Mouse (Mus musculus): ENCODE measurements around the gene Slc16a7. TPM values are rescaled to one million over a fixed set of nuclear protein-coding genes. Genes with fewer than 3 reads are reported as not detected.

The Slc16a7 gene
- polyA plus RNA-seq, 1 experiment, result 0.46 TPM

DNA sequence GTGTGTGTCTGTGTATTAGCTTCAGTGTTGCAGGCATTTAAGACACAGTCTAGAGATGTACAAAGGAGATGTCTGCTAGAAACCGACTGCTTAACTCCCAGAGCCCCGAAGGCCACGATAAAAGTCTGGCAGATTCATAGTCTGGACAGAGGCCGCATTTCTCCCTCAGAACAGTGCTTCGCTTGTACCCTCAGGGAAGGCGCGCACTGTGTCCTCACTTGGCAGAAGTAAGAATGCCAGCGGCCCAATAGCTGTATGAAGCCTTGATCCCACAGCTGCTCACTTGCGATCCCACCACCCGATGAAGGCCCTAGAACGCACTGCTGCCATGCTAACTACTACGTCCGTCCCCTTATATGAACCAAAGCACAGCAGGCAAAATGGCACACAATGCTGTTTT is 16.6 kb downstream of the Slc16a7 start:
- Histone ChIP-seq H3K4me3 (ENCODE audit: low read depth, low read length) (no peak overlapping the region), H3K27me3 (ENCODE audit: control insufficient read depth, insufficient read depth, low read length) (no peaks in the 10 kb centered on the region), H3K27ac (ENCODE audit: insufficient read depth, low read depth, low read length) (no peak overlapping the region), H3K36me3 (ENCODE audit: control insufficient read depth, insufficient read depth, low read length) (no peaks in the 10 kb centered on the region), H3K4me1 (ENCODE audit: control insufficient read depth, insufficient read depth, insufficient read length, low read length) (no peaks in the 10 kb centered on the region)
- 93% methylated on average over 13 of the region's 13 CpGs for WGBS
- TF ChIP-seq POLR2A (IDR thresholded peaks at IDR 0.05; ENCODE audit: low read depth, low read length), result no peak

DNA sequence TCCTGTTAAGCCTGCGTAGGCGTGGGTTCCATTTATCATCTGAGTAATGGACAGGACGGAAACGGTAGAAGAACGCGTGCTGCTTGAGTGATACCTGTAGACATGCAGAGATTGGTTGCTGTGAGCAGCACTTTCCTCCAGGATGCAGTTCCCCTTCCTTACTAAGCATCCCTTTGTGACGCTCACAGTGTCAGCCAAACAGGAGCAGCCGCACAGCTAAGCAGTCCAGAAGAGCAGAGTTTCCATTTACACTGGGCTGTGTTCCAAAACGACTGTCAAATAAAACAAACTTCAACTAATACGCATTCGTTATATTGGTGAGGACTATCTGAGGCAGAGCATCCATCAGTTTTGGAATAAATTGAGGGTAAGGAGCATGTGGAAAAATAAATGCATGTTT is 17.8 kb downstream of the Slc16a7 start:
- H3K4me3 ChIP-seq (ENCODE audit: low read depth, low read length), result no peak overlapping the region
- WGBS, result 69% methylated on average over 11 of the region's 11 CpGs
- no peak overlapping the region for H3K27ac ChIP-seq (ENCODE audit: insufficient read depth, low read depth, low read length)
- TF ChIP-seq POLR2A (IDR thresholded peaks at IDR 0.05; ENCODE audit: low read depth, low read length) (no peak), CTCF (IDR thresholded peaks at IDR 0.05; ENCODE audit: extremely low read depth, insufficient read length, insufficient replicate concordance, low read depth, low read length) (no peak)
- no peaks in the 10 kb centered on the region for H3K4me1 ChIP-seq (ENCODE audit: control insufficient read depth, insufficient read depth, insufficient read length, low read length)
- no peaks in the 10 kb centered on the region for H3K36me3 ChIP-seq (ENCODE audit: control insufficient read depth, insufficient read depth, low read length)
- H3K27me3 ChIP-seq (ENCODE audit: control insufficient read depth, insufficient read depth, low read length), result no peaks in the 10 kb centered on the region

DNA sequence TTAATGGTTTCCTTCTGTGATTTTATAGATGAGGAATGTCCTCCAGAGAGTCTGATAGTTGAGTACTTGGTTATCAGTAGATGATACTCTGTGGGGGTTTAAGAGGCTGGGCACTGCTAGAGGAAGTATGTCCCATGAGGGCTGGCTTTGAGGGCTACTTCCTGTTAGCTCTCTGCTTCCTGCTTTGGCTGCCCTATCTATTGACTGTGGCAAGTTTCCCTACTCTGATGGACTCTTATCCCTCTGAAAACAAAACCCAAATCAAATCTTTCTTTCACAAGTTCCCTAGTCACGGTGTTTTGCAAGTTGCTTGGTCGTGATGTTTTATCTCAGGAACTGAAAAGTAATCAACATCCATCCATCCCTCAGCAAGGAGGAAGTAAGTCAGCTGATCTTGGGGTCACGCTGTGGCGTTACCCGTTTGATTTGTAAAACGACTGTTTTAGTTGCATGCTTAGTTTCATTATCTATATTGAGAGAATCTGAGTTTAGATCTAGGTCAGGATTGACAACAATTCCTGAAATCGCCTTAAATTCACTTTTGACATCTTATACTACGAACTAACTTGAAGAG is 19.1 kb downstream of the Slc16a7 start:
- WGBS, result 49% methylated on average over 8 of the region's 8 CpGs
- H3K36me3 ChIP-seq (ENCODE audit: control insufficient read depth, insufficient read depth, low read length), result no peaks in the 10 kb centered on the region
- peak overlapping the region; percentile 46; the same call in 1 of the 2 replicates for H3K27ac ChIP-seq (ENCODE audit: insufficient read depth, low read depth, low read length)
- no peak for TF ChIP-seq POLR2A (IDR thresholded peaks at IDR 0.05; ENCODE audit: low read depth, low read length)
- no peak for TF ChIP-seq CTCF (IDR thresholded peaks at IDR 0.05; ENCODE audit: extremely low read depth, insufficient read length, insufficient replicate concordance, low read depth, low read length)
- H3K27me3 ChIP-seq (ENCODE audit: control insufficient read depth, insufficient read depth, low read length), result no peaks in the 10 kb centered on the region
- H3K4me1 ChIP-seq (ENCODE audit: control insufficient read depth, insufficient read depth, insufficient read length, low read length), result no peaks in the 10 kb centered on the region
- no peak overlapping the region for H3K4me3 ChIP-seq (ENCODE audit: low read depth, low read length)

DNA sequence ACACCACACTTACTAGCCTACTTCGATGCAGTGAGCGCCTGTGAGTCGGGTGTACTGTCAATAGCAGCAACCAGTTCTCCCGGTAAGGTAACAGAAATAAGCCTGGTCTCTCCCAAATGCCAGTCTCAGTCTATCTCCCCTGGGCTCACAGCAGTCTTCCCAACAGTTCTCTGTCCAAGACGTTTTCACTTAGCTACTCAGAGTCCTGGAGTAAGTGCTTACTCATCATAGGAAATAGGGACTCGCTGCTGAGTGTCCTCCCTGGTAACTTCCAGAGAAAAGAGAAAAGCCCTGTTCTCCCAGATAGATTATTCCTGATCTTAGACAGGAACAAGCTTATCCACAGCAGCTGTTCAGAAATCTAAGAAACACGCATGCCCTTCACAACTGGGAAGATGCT is 30.8 kb downstream of the Slc16a7 start:
- no peak overlapping the region for H3K27ac ChIP-seq (ENCODE audit: insufficient read depth, low read depth, low read length)
- TF ChIP-seq CTCF (IDR thresholded peaks at IDR 0.05; ENCODE audit: extremely low read depth, insufficient read length, insufficient replicate concordance, low read depth, low read length) (no peak), POLR2A (IDR thresholded peaks at IDR 0.05; ENCODE audit: low read depth, low read length) (no peak)
- H3K4me1 ChIP-seq (ENCODE audit: control insufficient read depth, insufficient read depth, insufficient read length, low read length), result peaks cover 2% of the 10 kb centered on the region; the same call in 1 of the 2 replicates
- no peak overlapping the region for H3K4me3 ChIP-seq (ENCODE audit: low read depth, low read length)
- 87% methylated on average over 7 of the region's 7 CpGs for WGBS
- no peaks in the 10 kb centered on the region for H3K36me3 ChIP-seq (ENCODE audit: control insufficient read depth, insufficient read depth, low read length)
- H3K27me3 ChIP-seq (ENCODE audit: control insufficient read depth, insufficient read depth, low read length), result no peaks in the 10 kb centered on the region

DNA sequence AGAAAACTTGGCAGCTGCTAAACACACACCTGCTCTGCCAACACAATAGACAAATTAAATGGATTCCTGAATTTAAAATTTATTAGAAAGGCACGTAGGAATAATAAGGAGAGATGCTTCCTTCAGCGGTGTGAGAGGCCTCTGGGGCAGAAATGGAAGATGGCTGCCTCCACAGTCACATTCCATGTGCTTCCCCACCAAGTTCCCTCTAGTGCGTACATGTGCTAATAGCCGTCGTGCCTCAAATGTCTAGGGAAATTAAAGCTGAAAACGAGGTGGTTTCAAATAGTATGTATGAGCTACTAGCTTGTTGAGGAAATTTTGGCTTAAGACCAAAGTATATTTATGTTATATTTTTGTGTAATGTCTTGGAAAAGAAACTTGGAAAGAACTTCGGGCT is 36.5 kb downstream of the Slc16a7 start:
- no peak overlapping the region for H3K27ac ChIP-seq (ENCODE audit: insufficient read depth, low read depth, low read length)
- H3K4me1 ChIP-seq (ENCODE audit: control insufficient read depth, insufficient read depth, insufficient read length, low read length), result no peaks in the 10 kb centered on the region
- WGBS, result 82% methylated on average over 7 of the region's 7 CpGs
- TF ChIP-seq POLR2A (IDR thresholded peaks at IDR 0.05; ENCODE audit: low read depth, low read length) (no peak), CTCF (IDR thresholded peaks at IDR 0.05; ENCODE audit: extremely low read depth, insufficient read length, insufficient replicate concordance, low read depth, low read length) (no peak)
- no peaks in the 10 kb centered on the region for H3K36me3 ChIP-seq (ENCODE audit: control insufficient read depth, insufficient read depth, low read length)
- H3K27me3 ChIP-seq (ENCODE audit: control insufficient read depth, insufficient read depth, low read length), result no peaks in the 10 kb centered on the region
- no peak overlapping the region for H3K4me3 ChIP-seq (ENCODE audit: low read depth, low read length)

DNA sequence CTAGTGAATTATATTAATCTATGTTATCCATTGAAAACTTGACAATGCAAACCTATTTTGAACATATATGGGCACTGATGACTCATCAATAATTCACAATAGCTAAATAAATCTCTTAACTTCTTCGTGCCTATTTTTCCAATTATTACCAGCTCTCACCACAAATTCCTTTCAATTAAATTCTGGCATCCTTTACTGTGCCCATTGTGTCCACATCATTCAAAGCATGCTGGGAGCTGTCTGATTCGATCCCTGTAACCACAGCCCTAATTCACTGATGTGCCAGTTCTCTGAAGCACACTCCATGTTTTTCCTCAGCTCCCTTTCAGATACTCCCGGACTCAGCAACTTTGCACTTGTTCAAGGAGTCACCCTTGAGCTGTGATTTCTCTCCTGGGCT is 41.1 kb downstream of the Slc16a7 start:
- H3K27me3 ChIP-seq (ENCODE audit: control insufficient read depth, insufficient read depth, low read length), result no peaks in the 10 kb centered on the region
- no peaks in the 10 kb centered on the region for H3K36me3 ChIP-seq (ENCODE audit: control insufficient read depth, insufficient read depth, low read length)
- H3K27ac ChIP-seq (ENCODE audit: insufficient read depth, low read depth, low read length), result no peak overlapping the region
- H3K4me3 ChIP-seq (ENCODE audit: low read depth, low read length), result no peak overlapping the region
- 74% methylated on average over 3 of the region's 3 CpGs for WGBS
- TF ChIP-seq POLR2A (IDR thresholded peaks at IDR 0.05; ENCODE audit: low read depth, low read length) (no peak), CTCF (IDR thresholded peaks at IDR 0.05; ENCODE audit: extremely low read depth, insufficient read length, insufficient replicate concordance, low read depth, low read length) (no peak)
- H3K4me1 ChIP-seq (ENCODE audit: control insufficient read depth, insufficient read depth, insufficient read length, low read length), result no peaks in the 10 kb centered on the region

DNA sequence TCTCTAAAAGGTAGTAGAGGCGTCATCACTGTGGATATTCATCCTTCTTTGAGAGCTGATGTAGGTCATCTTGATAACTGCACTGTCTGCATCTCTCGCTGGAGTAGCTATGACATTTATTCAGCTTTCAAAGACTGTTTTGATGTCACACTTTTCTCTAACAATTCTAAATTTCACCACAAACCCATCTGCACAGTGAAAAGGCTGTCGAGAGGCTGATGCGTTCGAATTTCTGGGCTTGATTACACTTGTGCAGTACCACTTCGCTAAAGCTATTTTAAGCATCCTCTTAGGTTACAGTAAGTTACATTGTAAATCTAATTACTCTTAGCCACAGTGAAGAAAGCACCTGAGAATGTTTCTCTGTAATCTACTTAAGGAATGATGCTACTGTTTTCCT is 42.1 kb downstream of the Slc16a7 start:
- H3K4me3 ChIP-seq (ENCODE audit: low read depth, low read length), result no peak overlapping the region
- H3K27me3 ChIP-seq (ENCODE audit: control insufficient read depth, insufficient read depth, low read length), result no peaks in the 10 kb centered on the region
- 88% methylated on average over 6 of the region's 6 CpGs for WGBS
- H3K4me1 ChIP-seq (ENCODE audit: control insufficient read depth, insufficient read depth, insufficient read length, low read length), result no peaks in the 10 kb centered on the region
- H3K27ac ChIP-seq (ENCODE audit: insufficient read depth, low read depth, low read length), result no peak overlapping the region
- no peaks in the 10 kb centered on the region for H3K36me3 ChIP-seq (ENCODE audit: control insufficient read depth, insufficient read depth, low read length)
- TF ChIP-seq CTCF (IDR thresholded peaks at IDR 0.05; ENCODE audit: extremely low read depth, insufficient read length, insufficient replicate concordance, low read depth, low read length) (no peak), POLR2A (IDR thresholded peaks at IDR 0.05; ENCODE audit: low read depth, low read length) (no peak)
